Mouse (Mus musculus): ENCODE results near the gene Nlgn1. TPM values are rescaled to one million over a fixed set of nuclear protein-coding genes. Genes with fewer than 3 reads are reported as not detected.

Gene Nlgn1
- total RNA-seq, 2 experiments from 2014 or later, result 0.51 to 0.53 TPM

DNA sequence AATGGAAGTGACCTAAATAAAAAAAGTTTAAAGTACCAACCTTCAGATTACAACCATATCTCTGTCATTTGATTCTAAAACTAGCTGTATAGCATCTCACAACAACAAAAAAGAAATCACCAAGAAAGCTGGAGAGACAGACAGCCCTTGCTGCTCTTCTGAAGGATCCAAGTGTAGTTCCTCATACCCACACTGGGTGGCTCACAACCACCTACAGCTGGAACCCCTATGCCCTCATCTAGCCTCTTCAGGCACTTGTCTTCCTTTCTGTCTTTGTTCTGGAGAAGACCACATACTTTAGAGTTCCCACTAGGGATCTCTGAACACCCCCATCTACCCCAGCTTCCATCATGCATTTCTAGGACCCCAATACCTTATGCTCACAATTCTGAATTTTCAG lies 236.7 kb downstream of the Nlgn1 start:
- DNase-seq (ENCODE audit: low spot score in 2 of 2), result no peak

- no peak for DNase-seq (ENCODE audit: low spot score in 2 of 2)
Observed at GRCm38 (mm10) chr3:26069366-26069765, 262.9 kb downstream of the Nlgn1 start.

DNA sequence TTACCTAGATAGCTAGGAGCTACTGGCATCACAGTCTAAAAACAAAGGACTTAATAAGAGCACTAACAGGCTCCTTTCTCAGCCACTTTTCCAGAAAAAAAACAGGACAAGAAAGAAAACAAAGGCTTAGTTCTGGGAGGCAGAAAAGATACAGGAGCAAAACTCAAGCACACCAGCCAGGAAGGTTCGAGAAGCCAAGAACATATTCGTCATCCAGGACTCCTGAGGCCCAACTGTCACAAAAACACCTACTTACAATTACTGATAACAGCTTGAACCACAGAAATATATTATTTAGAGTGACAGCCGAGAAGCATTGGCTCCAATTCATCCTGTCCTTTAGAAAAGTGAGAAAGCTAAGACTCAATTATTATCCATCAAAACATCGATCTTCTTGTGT lies 281.5 kb downstream of the Nlgn1 start:
- DNase-seq (ENCODE audit: low spot score in 2 of 2), result no peak

GRCm38 (mm10) chr3:26042966-26043365 lies 289.3 kb downstream of the Nlgn1 start:
- DNase-seq (ENCODE audit: low spot score in 2 of 2), result no peak

DNA sequence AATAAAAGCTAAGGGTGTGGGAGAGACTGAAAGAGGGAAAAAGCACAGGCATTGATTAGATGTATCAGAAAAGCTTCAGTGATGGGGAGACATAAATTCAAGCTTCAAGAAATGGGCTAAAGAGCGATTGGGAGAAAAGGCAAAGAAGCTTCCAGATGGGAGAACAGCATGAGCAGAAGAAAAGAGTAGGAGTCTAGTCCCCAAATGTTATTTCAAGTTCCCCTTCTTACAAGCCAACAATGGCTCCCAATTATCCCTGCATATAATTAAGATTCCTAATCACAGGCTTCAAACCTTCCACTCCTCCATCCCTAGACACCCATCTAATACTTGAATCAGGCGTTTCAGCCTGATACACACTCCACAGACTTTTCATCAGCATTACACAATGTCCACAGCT lies 292.6 kb downstream of the Nlgn1 start:
- DNase-seq (ENCODE audit: low spot score in 2 of 2), result no peak

DNA sequence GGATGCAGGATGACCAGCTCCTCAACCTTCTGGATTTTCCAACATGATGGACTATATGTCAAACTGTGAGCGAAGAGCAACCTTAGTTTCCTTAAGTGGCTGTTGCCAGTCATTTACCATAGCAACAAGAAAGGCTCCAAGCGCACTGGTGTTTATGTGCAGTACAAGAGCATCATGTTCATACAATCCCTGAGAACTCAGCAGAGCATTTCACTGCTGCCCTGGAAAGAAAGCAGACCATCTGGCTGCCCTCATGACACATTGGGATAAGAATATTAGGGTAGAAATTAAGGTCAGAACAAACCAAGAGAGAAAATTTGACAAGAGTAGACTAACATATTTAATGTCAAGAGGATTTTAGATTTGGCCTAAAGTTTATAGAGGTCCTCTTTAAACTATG lies 306.2 kb downstream of the Nlgn1 start:
- no peak for DNase-seq (ENCODE audit: low spot score in 2 of 2)

DNA sequence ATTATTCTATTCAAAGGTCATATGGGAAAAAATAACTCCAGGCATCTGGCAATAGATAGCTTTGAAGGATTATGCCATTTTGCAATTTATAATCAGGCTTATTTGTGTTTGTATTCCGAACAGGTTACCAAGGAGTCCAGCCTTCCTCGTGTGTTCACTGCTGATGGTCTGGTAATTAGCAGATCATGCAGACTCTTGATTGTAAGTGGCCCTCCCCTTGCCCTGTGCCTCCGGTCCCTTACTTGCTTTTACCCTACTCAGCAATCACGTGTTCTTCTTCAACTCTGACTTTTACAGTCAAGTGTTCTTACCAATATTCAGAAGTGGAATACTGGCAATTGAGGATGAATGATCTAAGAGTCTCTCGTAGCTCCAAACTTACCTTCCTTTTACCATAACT lies 309.0 kb downstream of the Nlgn1 start:
- no peak for DNase-seq (ENCODE audit: low spot score in 2 of 2)

DNA sequence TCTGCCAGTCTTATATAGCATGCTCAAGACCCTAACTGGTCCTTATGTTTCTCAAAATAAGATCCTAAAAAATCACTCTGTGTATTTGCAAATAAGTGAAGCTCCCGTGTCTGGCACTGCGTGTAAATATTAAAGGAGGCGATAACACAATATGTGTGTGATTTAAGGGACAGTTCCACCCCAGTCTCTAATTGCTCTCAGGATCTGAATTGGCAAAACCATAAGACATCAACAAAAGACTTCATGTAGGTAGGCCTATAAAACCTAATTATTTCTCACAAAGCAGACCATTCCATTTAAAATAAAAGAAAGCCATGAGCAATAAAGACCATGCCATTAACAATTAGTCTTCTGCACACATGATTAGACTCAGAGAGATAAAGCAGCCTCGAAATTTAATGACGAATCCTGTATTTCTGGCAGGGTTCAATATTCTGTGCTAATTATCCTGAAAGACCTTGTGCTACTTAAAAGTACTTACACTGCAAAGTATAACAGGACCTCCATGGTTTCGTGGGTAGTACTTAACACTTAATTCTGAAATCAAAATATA lies 310.6 kb downstream of the Nlgn1 start:
- DNase-seq (ENCODE audit: low spot score in 2 of 2), result no peak

DNA sequence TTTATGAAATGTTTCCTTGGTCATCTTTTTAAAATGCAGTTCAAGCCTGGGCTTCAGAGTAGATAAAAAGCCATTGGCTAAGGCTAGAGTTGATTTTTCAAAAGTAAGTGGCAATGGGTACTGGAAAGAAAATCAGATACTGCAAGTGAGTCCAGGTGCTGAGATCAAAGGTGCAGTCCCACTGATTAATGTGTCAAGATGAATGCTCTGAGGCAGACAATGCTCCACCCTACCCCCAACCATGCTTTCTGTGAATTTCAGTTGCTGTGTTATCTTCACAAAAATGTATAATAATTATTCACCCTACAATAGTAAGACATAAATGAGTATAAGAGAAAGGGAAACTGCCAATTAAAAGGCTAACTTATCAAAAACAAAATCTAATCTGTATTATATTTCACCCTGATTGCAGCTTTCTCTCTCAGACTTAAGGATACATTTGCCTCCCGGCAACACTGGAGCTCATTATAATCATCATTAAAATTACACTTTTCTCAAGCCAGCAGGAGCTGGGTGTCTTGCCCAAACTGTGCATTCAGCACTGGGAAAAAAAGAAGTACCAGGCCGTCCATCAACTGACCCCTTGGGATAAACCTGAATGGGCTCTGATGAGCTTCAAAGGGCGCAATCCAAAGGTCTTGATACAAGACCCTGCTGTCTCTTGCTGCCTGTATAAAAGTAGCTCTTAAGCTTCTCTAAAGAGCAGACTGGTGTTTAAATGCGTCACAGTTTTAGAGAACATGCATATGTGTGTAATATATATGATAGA lies 320.8 kb downstream of the Nlgn1 start:
- no peak for DNase-seq (ENCODE audit: low spot score in 2 of 2)

DNA sequence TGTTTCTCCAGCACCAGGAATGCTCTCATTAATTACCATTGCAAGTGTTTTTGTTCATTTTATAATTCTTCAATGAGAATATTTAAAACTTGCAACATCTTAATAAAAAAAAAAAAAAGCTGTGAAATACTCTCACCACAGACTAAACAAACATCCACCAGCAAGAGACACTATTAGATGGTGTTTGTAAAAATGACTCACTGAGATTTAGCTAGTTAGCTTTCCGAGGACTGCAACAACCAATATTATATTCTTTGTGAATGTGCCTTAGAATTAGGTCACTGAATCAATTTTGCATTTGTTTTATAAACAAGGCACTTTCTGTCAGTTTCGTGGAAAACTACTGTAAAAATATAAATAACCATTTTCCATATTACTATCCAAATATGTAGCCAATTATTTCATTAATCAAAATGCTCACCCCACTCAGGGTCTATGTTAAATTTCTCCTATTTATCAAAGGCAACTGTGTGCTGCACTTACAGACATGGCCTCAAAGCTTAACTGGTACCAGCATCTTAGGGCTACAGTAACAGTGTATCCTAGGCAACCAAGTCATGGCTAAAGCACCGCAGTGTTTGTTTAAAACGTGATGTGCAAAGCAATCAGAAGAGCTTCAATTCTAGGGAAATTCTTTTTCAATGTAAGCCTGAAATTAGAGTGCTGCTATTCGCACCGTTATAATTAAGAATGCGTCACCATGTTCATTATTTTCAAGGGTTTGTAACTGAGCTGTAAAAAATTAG lies 329.2 kb downstream of the Nlgn1 start:
- no peak for DNase-seq (ENCODE audit: low spot score in 2 of 2)

GRCm38 (mm10) chr3:26002367-26002766 lies 329.9 kb downstream of the Nlgn1 start:
- DNase-seq (ENCODE audit: low spot score in 2 of 2), result no peak

- DNase-seq (ENCODE audit: low spot score in 2 of 2), result no peak
Observed at GRCm38 (mm10) chr3:25967546-25967945, 364.7 kb downstream of the Nlgn1 start.

- DNase-seq (ENCODE audit: low spot score in 2 of 2), result no peak
Observed at GRCm38 (mm10) chr3:25964237-25964636, 368.0 kb downstream of the Nlgn1 start.

GRCm38 (mm10) chr3:25963568-25963967 lies 368.7 kb downstream of the Nlgn1 start:
- DNase-seq (ENCODE audit: low spot score in 2 of 2), result no peak

- no peak for DNase-seq (ENCODE audit: low spot score in 2 of 2)
Observed at GRCm38 (mm10) chr3:25916535-25916934, 415.7 kb downstream of the Nlgn1 start.

GRCm38 (mm10) chr3:25914365-25915065 lies 417.7 kb downstream of the Nlgn1 start:
- DNase-seq (ENCODE audit: low spot score in 2 of 2), result no peak

- DNase-seq (ENCODE audit: low spot score in 2 of 2), result no peak
Observed at GRCm38 (mm10) chr3:25903140-25903809, 429.0 kb downstream of the Nlgn1 start.

GRCm38 (mm10) chr3:25897456-25897855 lies 434.8 kb downstream of the Nlgn1 start:
- no peak for DNase-seq (ENCODE audit: low spot score in 2 of 2)

- DNase-seq (ENCODE audit: low spot score in 2 of 2), result no peak
Observed at GRCm38 (mm10) chr3:25884797-25885196, 447.5 kb downstream of the Nlgn1 start.

- no peak for DNase-seq (ENCODE audit: low spot score in 2 of 2)
Observed at GRCm38 (mm10) chr3:25869161-25869560, 463.1 kb downstream of the Nlgn1 start.

- DNase-seq (ENCODE audit: low spot score in 2 of 2), result no peak
Observed at GRCm38 (mm10) chr3:25858384-25858783, 473.9 kb downstream of the Nlgn1 start.
